Mouse (Mus musculus) neural tube, embryonic 11.5 days (tissue): ENCODE measurements around the gene Ccdc57. TPM values are rescaled to one million over a fixed set of nuclear protein-coding genes. Genes with fewer than 3 reads are reported as not detected.
A peak's percentile ranks its signal among the peaks of the same experiment; 100 is the strongest.
"Not testable (repeated sequence)": the region's sequence is repeated elsewhere in the genome, so short reads cannot be mapped to it uniquely, and the experiment has no call there.

Experiments used
- ATAC-seq: fragments of 200-750 bp; cut with Nextera tagmentation; 2 replicates; pipeline ENCODE4 v1.8.0; 2017; ENCODE audit warnings: moderate number of reproducible peaks, mild to moderate bottlenecking, moderate TSS enrichment, moderate library complexity; ENCODE audit not compliant: insufficient read depth, low FRiP score, low TSS enrichment
- DNase-seq: peaks from one replicate; pipeline ENCODE4 v3.0.0-alpha.2; 2015; ENCODE audit warnings: low spot score
- H3K27ac ChIP-seq: fragments of 300-500 bp; sonication (generic); 2 replicates; pipeline ENCODE4 v1.5.1; 2014; ENCODE audit warnings: low read depth, mild to moderate bottlenecking, low read length
- H3K27me3 ChIP-seq: fragments of 300-500 bp; sonication (generic); 2 replicates; pipeline ENCODE4 v1.6.1; 2014; ENCODE audit warnings: mild to moderate bottlenecking, low read length, mixed read lengths; ENCODE audit not compliant: control insufficient read depth, insufficient read depth
- H3K36me3 ChIP-seq: fragments of 300-500 bp; sonication (generic); 2 replicates; pipeline ENCODE4 v1.6.1; 2014; ENCODE audit warnings: mild to moderate bottlenecking, low read length, moderate library complexity, mixed read lengths; ENCODE audit not compliant: control insufficient read depth, insufficient read depth
- H3K4me1 ChIP-seq: fragments of 300-500 bp; sonication (generic); 2 replicates; pipeline ENCODE4 v1.6.1; 2014; ENCODE audit warnings: low read length, mixed read lengths; ENCODE audit not compliant: control insufficient read depth, insufficient read depth
- H3K4me2 ChIP-seq: fragments of 300-500 bp; sonication (generic); 2 replicates; pipeline ENCODE4 v1.6.1; 2014; ENCODE audit warnings: low read depth, mild to moderate bottlenecking, moderate library complexity
- H3K4me3 ChIP-seq: fragments of 300-500 bp; sonication (generic); 2 replicates; pipeline ENCODE4 v1.5.1; 2014; ENCODE audit warnings: low read depth, low read length
- H3K9ac ChIP-seq: fragments of 300-500 bp; sonication (generic); 2 replicates; pipeline ENCODE4 v1.6.1; 2014; ENCODE audit warnings: mild to moderate bottlenecking, low read length
- H3K9me3 ChIP-seq: fragments of 300-500 bp; sonication (generic); 2 replicates; pipeline ENCODE4 v1.6.1; 2016; ENCODE audit warnings: low read length; ENCODE audit not compliant: control insufficient read depth
- WGBS: fragments of 180-500 bp; shearing (Covaris S2); extraction: QIAGEN DNeasy Blood & Tissue Kit; methylation state at CpG from one replicate; pipeline ENCODE4 v1.1.7; 2014; 5-methylcytosine and 5-hydroxymethylcytosine counted together
- polyA plus RNA-seq: library from polyadenylated mRNA; unstranded; fragments of >200 nt; fragmentation: Nextera tagmentation; extraction: Ambion mirVana; gene quantifications from 2 replicates; pipeline ENCODE4 v1.2.1, GENCODE M21; 2014

The Ccdc57 gene
- polyA plus RNA-seq, 1 experiment from 2014 or later = 4.6 TPM

- H3K27me3 ChIP-seq, H3K27ac ChIP-seq, H3K4me1 ChIP-seq, H3K9ac ChIP-seq, ATAC-seq, DNase-seq, H3K4me3 ChIP-seq, H3K9me3 ChIP-seq, H3K4me2 ChIP-seq: not testable (repeated sequence)
- peaks cover 32% of the 10 kb centered on the region for H3K36me3 ChIP-seq
- WGBS = 89% methylated on average over 9 of the region's 10 CpGs
Measured at GRCm38 (mm10) chr11:120788460-120788859, 144.2 kb downstream of the Ccdc57 start.

- Histone ChIP-seq H3K9ac (peak overlapping the region; percentile 91), H3K4me3 (peak overlapping the region; percentile 98), H3K27ac (no peak overlapping the region; the same call in 1 of the 2 replicates), H3K27me3 (no peaks in the 10 kb centered on the region), H3K4me1 (peaks cover 12% of the 10 kb centered on the region), H3K9me3 (no peaks in the 10 kb centered on the region), H3K36me3 (peaks cover 11% of the 10 kb centered on the region), H3K4me2 (peak overlapping the region; percentile 98)
- 45% methylated on average over 9 of the region's 9 CpGs for WGBS
- ATAC-seq (no peak), DNase-seq (no peak)
Measured at GRCm38 (mm10) chr11:120785145-120785544, 147.5 kb downstream of the Ccdc57 start.

- Histone ChIP-seq H3K36me3 (peaks cover 4% of the 10 kb centered on the region), H3K4me3 (peak within 1 kb of the TSS; percentile 98)
- WGBS = under 1% methylated on average over 79 of the region's 107 CpGs
Measured at GRCm38 (mm10) chr11:120784064-120784791, 148.4 kb downstream of the Ccdc57 start, which contains the start of the genes Rfng and Gps1. Gene Rfng, minus strand, starts transcription at chr11:120784207. Gene Gps1, plus strand, starts transcription at chr11:120784272.

GRCm38 (mm10) chr11:120783426-120784063 lies 149.1 kb downstream of the Ccdc57 start:
- peak; percentile 48; the same call in 1 of the 2 replicates for ATAC-seq
- Histone ChIP-seq H3K4me3 (peak overlapping the region; percentile 98), H3K4me2 (peak overlapping the region; percentile 98), H3K27me3 (no peaks in the 10 kb centered on the region), H3K27ac (0 out of 2 replicates have a peak overlapping the region, but pooled peaks have one; percentile 64), H3K36me3 (peaks cover 2% of the 10 kb centered on the region; the same call in 1 of the 2 replicates), H3K9ac (peak overlapping the region; percentile 91), H3K4me1 (peaks cover 12% of the 10 kb centered on the region), H3K9me3 (no peaks in the 10 kb centered on the region)
- DNase-seq = no peak
- 1% methylated on average over 41 of the region's 42 CpGs for WGBS

More at GRCm38 (mm10) chr11:120784064-120784791, 148.4 kb downstream of the Ccdc57 start, which contains the start of the genes Rfng and Gps1:
- peak within 1 kb of the TSS; percentile 64 for H3K27ac ChIP-seq
- no peaks in the 10 kb centered on the region for H3K9me3 ChIP-seq
- H3K4me2 ChIP-seq = peak within 1 kb of the TSS; percentile 98
- DNase-seq = peak; percentile 86
- no peaks in the 10 kb centered on the region for H3K27me3 ChIP-seq
- peaks cover 12% of the 10 kb centered on the region for H3K4me1 ChIP-seq
- peak; percentile 80 for ATAC-seq
- peak within 1 kb of the TSS; percentile 91 for H3K9ac ChIP-seq

- H3K4me3 ChIP-seq, DNase-seq, H3K36me3 ChIP-seq, H3K27ac ChIP-seq, H3K9me3 ChIP-seq, ATAC-seq, H3K9ac ChIP-seq, H3K4me2 ChIP-seq, H3K27me3 ChIP-seq: not testable (repeated sequence)
- WGBS = 92% methylated on average over 6 of the region's 6 CpGs
- peaks cover 12% of the 10 kb centered on the region for H3K4me1 ChIP-seq
Measured at GRCm38 (mm10) chr11:120781361-120781760, 151.3 kb downstream of the Ccdc57 start.

GRCm38 (mm10) chr11:120779876-120780275 lies 152.8 kb downstream of the Ccdc57 start:
- peaks cover 6% of the 10 kb centered on the region for H3K4me1 ChIP-seq
- no peak for ATAC-seq
- no peak for DNase-seq
- no peaks in the 10 kb centered on the region for H3K36me3 ChIP-seq
- WGBS = 94% methylated on average over 1 of the region's 1 CpGs
- H3K9me3 ChIP-seq = no peaks in the 10 kb centered on the region
- no peak overlapping the region for H3K4me2 ChIP-seq
- no peak overlapping the region for H3K27ac ChIP-seq
- H3K4me3 ChIP-seq = no peak overlapping the region
- no peak overlapping the region for H3K9ac ChIP-seq
- H3K27me3 ChIP-seq = no peaks in the 10 kb centered on the region

- H3K9me3 ChIP-seq = no peaks in the 10 kb centered on the region
- ATAC-seq = no peak
- H3K36me3 ChIP-seq = no peaks in the 10 kb centered on the region
- WGBS = 34% methylated on average over 6 of the region's 6 CpGs
- H3K9ac ChIP-seq = no peak overlapping the region
- H3K4me2 ChIP-seq = no peak overlapping the region
- no peaks in the 10 kb centered on the region for H3K27me3 ChIP-seq
- no peak for DNase-seq
- no peak overlapping the region for H3K4me3 ChIP-seq
- no peak overlapping the region for H3K27ac ChIP-seq
- H3K4me1 ChIP-seq = no peaks in the 10 kb centered on the region
Measured at GRCm38 (mm10) chr11:120777123-120777522, 155.5 kb downstream of the Ccdc57 start.
